Mouse (Mus musculus) C2C12 (cell line): ENCODE data around the gene Rab13.

ENCODE experiments used
- CTCF ChIP-seq: IDR thresholded peaks from one replicate; pipeline ENCODE4 v1.5.1; 2011; ENCODE audit not compliant: control insufficient read depth, insufficient read depth, insufficient read length
- FOSL1 ChIP-seq: IDR thresholded peaks from one replicate; pipeline ENCODE4 v1.8.0; 2011; ENCODE audit warnings: mild to moderate bottlenecking, low read length; ENCODE audit not compliant: poor library complexity, insufficient read depth, severe bottlenecking

GRCm38 (mm10) chr3:90222455-90222854, 9.0 kb downstream of the Rab13 start:
- TF ChIP-seq FOSL1, result no peak
- TF ChIP-seq CTCF, result no peak
